Mouse (Mus musculus): ENCODE measurements at regions not wholly inside any gene's neighbourhood (a gene's known extent, or its start where the extent isn't known, plus 50 kb on each side); places are given as distances from the start of the nearest gene placed in this dataset.

DNA sequence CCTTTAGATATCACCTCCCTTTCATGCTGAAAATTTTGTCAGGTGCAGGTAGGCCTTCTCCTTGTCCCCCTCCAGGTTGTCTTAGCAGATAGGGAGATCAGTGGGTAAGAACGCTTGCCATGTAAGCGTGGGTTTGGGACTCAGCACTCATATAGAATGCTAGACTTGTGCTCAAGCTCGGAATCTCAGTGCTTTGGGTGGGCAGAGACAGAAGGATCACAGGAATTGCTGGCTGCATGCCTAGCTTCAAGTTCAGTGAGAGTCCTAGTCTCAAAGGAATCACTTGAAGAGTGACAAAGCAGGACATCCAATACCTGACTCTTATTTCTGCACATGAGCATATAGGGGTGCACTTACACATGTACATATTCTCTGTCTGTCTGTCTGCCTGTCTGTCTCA is 235.5 kb upstream of the Prickle1 start:
- Histone ChIP-seq H3K9ac (ENCODE audit: low read length) (no peak overlapping the region), H3K4me2 (ENCODE audit: low read length) (no peak overlapping the region), H3K4me3 (ENCODE audit: low read depth, low read length) (no peak overlapping the region), H3K27me3 (replicated peaks; ENCODE audit: control insufficient read depth, insufficient read depth, low read length) (no peaks in the 10 kb centered on the region), H3K9me3 (replicated peaks; ENCODE audit: control insufficient read depth, low read length) (no peaks in the 10 kb centered on the region), H3K4me1 (ENCODE audit: control insufficient read depth, insufficient read depth, low read length) (no peaks in the 10 kb centered on the region), H3K36me3 (ENCODE audit: control insufficient read depth, insufficient read depth, low read length) (no peaks in the 10 kb centered on the region), H3K27ac (ENCODE audit: low read depth, low read length) (no peak overlapping the region)
- ATAC-seq: no peak
- no peak for DNase-seq (ENCODE audit: low spot score)
- 82% methylated on average over 3 of the region's 3 CpGs for WGBS

DNA sequence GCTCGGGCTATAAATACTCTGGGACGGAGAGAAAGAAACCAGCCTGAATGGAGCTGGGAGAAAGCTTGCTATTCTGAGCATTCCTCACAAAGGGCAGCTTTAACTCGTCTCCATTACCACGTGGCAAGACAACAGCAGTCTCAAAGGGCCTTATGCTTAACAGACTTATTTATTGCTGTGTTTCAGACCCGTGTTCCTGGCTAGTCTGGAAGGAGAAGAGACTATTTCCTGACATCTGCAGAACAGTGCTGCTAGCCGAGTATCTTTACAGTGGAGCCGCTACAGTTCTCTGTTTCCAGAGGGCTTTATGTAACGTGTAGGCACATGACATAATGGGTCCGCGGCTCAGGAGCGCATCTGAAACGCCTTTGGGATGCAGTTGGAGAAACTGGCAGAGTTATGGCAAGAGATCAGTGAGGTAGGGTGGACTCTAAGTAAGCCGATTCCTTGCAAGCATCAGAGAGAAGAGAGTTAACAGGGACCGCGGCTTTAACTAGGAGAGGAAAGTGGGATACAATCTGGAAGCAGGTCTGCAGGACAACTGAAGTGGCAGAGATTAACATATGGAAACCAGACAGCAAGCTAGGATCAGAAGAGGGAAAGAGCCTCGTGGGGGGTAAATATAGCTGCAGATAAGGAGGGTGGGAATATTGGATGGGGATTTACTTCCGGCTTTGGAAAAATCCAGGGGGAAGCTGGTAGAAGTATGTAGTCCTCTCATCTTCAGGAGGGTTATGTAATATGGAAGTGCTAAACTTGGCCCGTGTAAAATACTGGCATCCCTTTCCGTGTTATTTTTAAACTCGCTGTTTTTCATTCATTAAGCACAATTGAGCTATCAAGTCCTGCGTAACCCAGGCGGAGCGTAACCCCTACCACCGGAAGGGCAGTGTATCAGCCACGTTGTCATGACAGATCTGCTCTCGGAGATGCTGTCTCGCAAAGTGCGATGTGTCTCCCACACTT is 229.3 kb upstream of the Prickle1 start:
- ATAC-seq (peak; percentile 32; the same call in 1 of the 2 replicates), DNase-seq (ENCODE audit: low spot score) (peak; percentile 46)
- H3K4me2 ChIP-seq (ENCODE audit: low read length): no peak overlapping the region
- H3K27ac ChIP-seq (ENCODE audit: low read depth, low read length): no peak overlapping the region
- no peaks in the 10 kb centered on the region for H3K36me3 ChIP-seq (ENCODE audit: control insufficient read depth, insufficient read depth, low read length)
- no peak overlapping the region for H3K9ac ChIP-seq (ENCODE audit: low read length)
- peaks cover 4% of the 10 kb centered on the region; the same call in 1 of the 2 replicates for H3K4me1 ChIP-seq (ENCODE audit: control insufficient read depth, insufficient read depth, low read length)
- no peaks in the 10 kb centered on the region for H3K9me3 ChIP-seq (replicated peaks; ENCODE audit: control insufficient read depth, low read length)
- H3K27me3 ChIP-seq (replicated peaks; ENCODE audit: control insufficient read depth, insufficient read depth, low read length): no peaks in the 10 kb centered on the region
- WGBS: 62% methylated on average over 28 of the region's 28 CpGs
- no peak overlapping the region for H3K4me3 ChIP-seq (ENCODE audit: low read depth, low read length)

DNA sequence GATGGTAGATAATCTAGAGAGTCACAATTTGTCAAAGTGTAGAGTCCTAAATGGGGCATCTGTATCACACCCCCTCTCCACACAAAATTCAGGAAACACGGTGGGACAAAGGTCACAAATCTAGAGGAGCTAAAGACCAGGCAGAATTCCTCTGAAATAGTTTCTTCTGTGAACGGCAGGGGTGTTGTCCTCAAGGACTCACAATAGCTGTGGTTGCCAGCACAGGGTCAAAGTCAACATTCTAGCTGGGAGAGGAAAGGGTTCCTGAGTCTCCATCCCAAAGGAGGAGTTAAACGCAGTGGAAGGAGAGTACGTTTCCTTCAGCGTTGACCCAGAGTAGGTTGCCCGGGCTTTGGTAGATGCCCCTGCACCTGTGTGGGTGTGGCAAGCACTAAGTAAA is 225.5 kb upstream of the Prickle1 start:
- H3K4me3 ChIP-seq (ENCODE audit: low read depth, low read length): no peak overlapping the region
- H3K4me2 ChIP-seq (ENCODE audit: low read length): no peak overlapping the region
- H3K27ac ChIP-seq (ENCODE audit: low read depth, low read length): no peak overlapping the region
- H3K9ac ChIP-seq (ENCODE audit: low read length): no peak overlapping the region
- H3K27me3 ChIP-seq (replicated peaks; ENCODE audit: control insufficient read depth, insufficient read depth, low read length): no peaks in the 10 kb centered on the region
- no peaks in the 10 kb centered on the region for H3K36me3 ChIP-seq (ENCODE audit: control insufficient read depth, insufficient read depth, low read length)
- DNase-seq (ENCODE audit: low spot score) (no peak), ATAC-seq (no peak)
- H3K4me1 ChIP-seq (ENCODE audit: control insufficient read depth, insufficient read depth, low read length): peaks cover 4% of the 10 kb centered on the region; the same call in 1 of the 2 replicates
- no peaks in the 10 kb centered on the region for H3K9me3 ChIP-seq (replicated peaks; ENCODE audit: control insufficient read depth, low read length)
- 89% methylated on average over 6 of the region's 6 CpGs for WGBS

DNA sequence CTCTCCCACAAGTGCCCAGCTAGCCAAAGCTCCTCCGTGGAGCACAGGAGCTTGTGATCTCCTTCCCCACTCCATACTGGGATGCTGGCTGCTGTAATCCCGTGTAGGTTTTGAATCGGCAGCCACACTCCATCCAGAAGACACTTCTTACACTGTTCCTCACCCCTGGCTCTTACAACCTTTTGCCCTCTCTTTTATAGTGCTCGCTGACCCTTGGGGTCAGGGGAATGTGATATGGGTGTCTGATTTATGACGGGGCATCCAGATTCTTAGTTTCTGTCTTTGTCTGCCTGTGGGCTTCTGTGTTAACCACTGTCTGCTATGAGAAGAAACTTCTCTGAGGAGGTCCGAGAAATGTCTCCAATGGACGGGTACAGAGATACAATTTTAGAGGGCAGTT is 216.3 kb upstream of the Prickle1 start:
- no peak for DNase-seq (ENCODE audit: low spot score)
- Histone ChIP-seq H3K27me3 (replicated peaks; ENCODE audit: control insufficient read depth, insufficient read depth, low read length) (no peaks in the 10 kb centered on the region), H3K27ac (ENCODE audit: low read depth, low read length) (no peak overlapping the region), H3K9me3 (replicated peaks; ENCODE audit: control insufficient read depth, low read length) (no peaks in the 10 kb centered on the region), H3K36me3 (ENCODE audit: control insufficient read depth, insufficient read depth, low read length) (no peaks in the 10 kb centered on the region), H3K4me1 (ENCODE audit: control insufficient read depth, insufficient read depth, low read length) (no peaks in the 10 kb centered on the region), H3K9ac (ENCODE audit: low read length) (no peak overlapping the region), H3K4me2 (ENCODE audit: low read length) (no peak overlapping the region), H3K4me3 (ENCODE audit: low read depth, low read length) (no peak overlapping the region)
- ATAC-seq: no peak
- WGBS: 85% methylated on average over 7 of the region's 7 CpGs

DNA sequence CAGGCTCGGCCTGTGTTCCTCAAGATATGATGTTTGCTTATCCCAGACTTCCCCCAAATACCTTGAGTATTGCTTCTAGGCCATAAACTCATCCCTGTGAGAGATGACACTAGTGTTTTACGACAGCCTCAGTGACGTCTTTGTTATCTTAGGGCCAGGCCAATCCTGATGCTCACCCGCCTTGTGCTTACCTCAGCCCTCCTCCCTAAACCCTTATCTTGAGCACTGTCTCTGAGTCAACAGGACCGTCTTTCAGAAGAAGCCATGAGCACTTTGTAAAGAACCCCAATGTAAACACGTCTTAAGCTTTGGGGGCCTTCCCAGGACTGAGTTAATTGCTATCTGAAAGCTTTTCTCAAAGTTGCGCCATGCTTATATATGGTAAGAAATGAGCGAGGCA is 212.3 kb upstream of the Prickle1 start:
- H3K36me3 ChIP-seq (ENCODE audit: control insufficient read depth, insufficient read depth, low read length): no peaks in the 10 kb centered on the region
- no peaks in the 10 kb centered on the region for H3K27me3 ChIP-seq (replicated peaks; ENCODE audit: control insufficient read depth, insufficient read depth, low read length)
- no peaks in the 10 kb centered on the region for H3K9me3 ChIP-seq (replicated peaks; ENCODE audit: control insufficient read depth, low read length)
- ATAC-seq (no peak), DNase-seq (ENCODE audit: low spot score) (no peak)
- H3K4me2 ChIP-seq (ENCODE audit: low read length): no peak overlapping the region
- H3K4me3 ChIP-seq (ENCODE audit: low read depth, low read length): no peak overlapping the region
- 88% methylated on average over 8 of the region's 8 CpGs for WGBS
- H3K9ac ChIP-seq (ENCODE audit: low read length): no peak overlapping the region
- H3K27ac ChIP-seq (ENCODE audit: low read depth, low read length): no peak overlapping the region
- no peaks in the 10 kb centered on the region for H3K4me1 ChIP-seq (ENCODE audit: control insufficient read depth, insufficient read depth, low read length)

DNA sequence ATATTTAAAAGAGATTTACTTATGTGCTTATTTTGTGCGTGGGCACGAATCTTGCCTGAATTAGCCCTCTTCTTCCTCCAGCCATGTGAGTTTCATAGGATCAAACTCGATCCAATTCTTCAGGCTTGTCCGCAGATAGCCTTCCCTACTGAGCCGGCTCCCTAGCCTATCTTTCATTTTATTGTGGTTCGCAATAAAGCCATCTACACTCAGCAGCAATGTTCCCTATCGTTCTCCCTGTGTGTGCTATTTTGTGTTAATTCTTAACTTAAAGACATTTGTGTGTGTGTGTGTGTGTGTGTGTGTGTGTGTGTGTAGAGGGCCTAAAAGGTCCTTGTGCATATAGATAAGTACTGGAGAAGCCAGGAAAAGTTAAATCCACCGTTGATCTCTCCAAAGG is 211.8 kb upstream of the Prickle1 start:
- DNase-seq (ENCODE audit: low spot score) (no peak), ATAC-seq (no peak)
- Histone ChIP-seq H3K9ac (ENCODE audit: low read length) (no peak overlapping the region), H3K36me3 (ENCODE audit: control insufficient read depth, insufficient read depth, low read length) (no peaks in the 10 kb centered on the region), H3K9me3 (replicated peaks; ENCODE audit: control insufficient read depth, low read length) (no peaks in the 10 kb centered on the region), H3K27me3 (replicated peaks; ENCODE audit: control insufficient read depth, insufficient read depth, low read length) (no peaks in the 10 kb centered on the region), H3K4me2 (ENCODE audit: low read length) (no peak overlapping the region), H3K27ac (ENCODE audit: low read depth, low read length) (no peak overlapping the region), H3K4me1 (ENCODE audit: control insufficient read depth, insufficient read depth, low read length) (no peaks in the 10 kb centered on the region), H3K4me3 (ENCODE audit: low read depth, low read length) (no peak overlapping the region)
- WGBS: 94% methylated on average over 8 of the region's 8 CpGs

DNA sequence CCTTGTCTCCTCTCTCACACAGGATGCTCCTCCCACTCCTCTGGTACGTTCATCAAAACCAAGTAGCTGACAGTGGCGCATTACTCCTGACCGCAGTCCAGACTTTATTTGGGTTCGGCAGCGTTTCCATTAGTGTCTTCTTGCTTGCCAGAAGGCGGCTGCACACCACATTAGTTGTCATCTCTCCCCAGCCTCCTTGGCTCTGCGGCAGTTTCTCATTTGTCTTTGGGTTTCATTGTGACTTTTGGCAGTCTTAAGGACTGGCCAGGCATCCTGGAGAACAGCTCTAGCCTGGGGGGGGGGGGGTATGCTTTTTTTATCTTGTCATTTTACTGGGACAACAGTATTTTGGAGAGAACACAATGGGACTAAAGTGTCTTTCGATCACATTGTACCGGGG is 209.0 kb upstream of the Prickle1 start:
- no peak for ATAC-seq
- H3K4me3 ChIP-seq (ENCODE audit: low read depth, low read length): no peak overlapping the region
- H3K4me2 ChIP-seq (ENCODE audit: low read length): no peak overlapping the region
- H3K9ac ChIP-seq (ENCODE audit: low read length): no peak overlapping the region
- no peak for DNase-seq (ENCODE audit: low spot score)
- no peaks in the 10 kb centered on the region for H3K36me3 ChIP-seq (ENCODE audit: control insufficient read depth, insufficient read depth, low read length)
- H3K27ac ChIP-seq (ENCODE audit: low read depth, low read length): no peak overlapping the region
- H3K9me3 ChIP-seq (replicated peaks; ENCODE audit: control insufficient read depth, low read length): no peaks in the 10 kb centered on the region
- WGBS: 88% methylated on average over 9 of the region's 9 CpGs
- no peaks in the 10 kb centered on the region for H3K27me3 ChIP-seq (replicated peaks; ENCODE audit: control insufficient read depth, insufficient read depth, low read length)
- no peaks in the 10 kb centered on the region for H3K4me1 ChIP-seq (ENCODE audit: control insufficient read depth, insufficient read depth, low read length)

DNA sequence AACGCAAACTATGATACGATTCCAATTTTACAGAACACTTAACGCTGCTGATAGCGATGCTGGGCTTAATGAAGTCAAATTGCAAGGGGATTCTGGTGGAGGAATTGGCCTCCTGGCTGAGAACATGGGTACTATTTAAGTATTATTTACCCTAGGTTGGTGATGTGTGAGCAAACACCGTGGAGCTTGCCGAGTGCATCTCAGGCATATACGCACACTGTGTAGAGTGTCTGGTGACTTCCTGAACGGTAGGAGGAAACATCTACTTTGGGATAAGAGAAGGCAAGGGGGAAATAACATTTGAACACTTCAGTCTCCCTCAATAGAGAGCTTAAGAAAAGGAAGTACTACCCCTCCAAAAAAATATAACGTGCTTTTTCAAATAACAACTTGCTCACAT is 194.8 kb upstream of the Prickle1 start:
- WGBS: 69% methylated on average over 9 of the region's 9 CpGs
- DNase-seq (ENCODE audit: low spot score): no peak
- H3K27ac ChIP-seq (ENCODE audit: low read depth, low read length): no peak overlapping the region
- no peak overlapping the region for H3K4me3 ChIP-seq (ENCODE audit: low read depth, low read length)
- H3K36me3 ChIP-seq (ENCODE audit: control insufficient read depth, insufficient read depth, low read length): no peaks in the 10 kb centered on the region
- ATAC-seq: no peak
- no peak overlapping the region for H3K9ac ChIP-seq (ENCODE audit: low read length)
- H3K27me3 ChIP-seq (replicated peaks; ENCODE audit: control insufficient read depth, insufficient read depth, low read length): no peaks in the 10 kb centered on the region
- no peaks in the 10 kb centered on the region for H3K4me1 ChIP-seq (ENCODE audit: control insufficient read depth, insufficient read depth, low read length)
- no peak overlapping the region for H3K4me2 ChIP-seq (ENCODE audit: low read length)
- no peaks in the 10 kb centered on the region for H3K9me3 ChIP-seq (replicated peaks; ENCODE audit: control insufficient read depth, low read length)

DNA sequence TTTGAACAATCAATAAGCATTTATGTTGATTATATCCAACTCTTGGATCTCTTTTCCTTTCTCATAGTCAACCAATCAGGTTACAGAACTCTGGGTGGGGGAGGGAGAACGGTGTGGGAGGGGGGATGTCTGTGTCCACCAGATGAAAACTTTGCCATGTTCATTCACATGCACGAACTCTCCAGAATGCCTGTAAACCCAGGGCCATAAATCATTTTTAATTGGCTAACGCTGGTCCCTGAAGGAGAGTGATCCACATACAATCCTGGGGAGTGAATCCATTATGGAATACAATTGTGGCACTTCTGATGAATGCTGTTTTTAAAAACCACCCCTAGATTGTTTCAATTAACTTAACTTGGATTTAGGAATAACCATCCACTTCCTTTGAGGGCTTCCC is 194.1 kb upstream of the Prickle1 start:
- ATAC-seq (no peak), DNase-seq (ENCODE audit: low spot score) (no peak)
- Histone ChIP-seq H3K9me3 (replicated peaks; ENCODE audit: control insufficient read depth, low read length) (no peaks in the 10 kb centered on the region), H3K4me2 (ENCODE audit: low read length) (no peak overlapping the region), H3K9ac (ENCODE audit: low read length) (no peak overlapping the region), H3K36me3 (ENCODE audit: control insufficient read depth, insufficient read depth, low read length) (no peaks in the 10 kb centered on the region), H3K27ac (ENCODE audit: low read depth, low read length) (no peak overlapping the region), H3K4me1 (ENCODE audit: control insufficient read depth, insufficient read depth, low read length) (no peaks in the 10 kb centered on the region), H3K27me3 (replicated peaks; ENCODE audit: control insufficient read depth, insufficient read depth, low read length) (no peaks in the 10 kb centered on the region), H3K4me3 (ENCODE audit: low read depth, low read length) (no peak overlapping the region)
- WGBS: 45% methylated on average over 3 of the region's 3 CpGs

Data from forebrain, embryonic 14.5 days (tissue).